Mouse (Mus musculus) hindbrain, embryonic 11.5 days (tissue): ENCODE measurements around the gene Snu13. TPM values are rescaled to one million over a fixed set of nuclear protein-coding genes. Genes with fewer than 3 reads are reported as not detected.

Experiments used
- ATAC-seq: fragments of 200-750 bp; cut with Nextera tagmentation; 2 replicates; pipeline ENCODE4 v1.8.0; 2017; ENCODE audit warnings: mild to moderate bottlenecking, moderate TSS enrichment, moderate library complexity; ENCODE audit not compliant: low FRiP score
- DNase-seq: peaks from one replicate; pipeline ENCODE4 v3.0.0-alpha.2; 2015; ENCODE audit warnings: low spot score
- H3K27ac ChIP-seq: fragments of 300-500 bp; sonication (generic); 2 replicates; pipeline ENCODE4 v1.5.1; 2014; ENCODE audit warnings: mild to moderate bottlenecking, low read depth, low read length
- H3K27me3 ChIP-seq: fragments of 300-500 bp; sonication (generic); 2 replicates; pipeline ENCODE4 v1.6.1; 2014; ENCODE audit warnings: mild to moderate bottlenecking, low read length, moderate library complexity, mixed read lengths; ENCODE audit not compliant: control insufficient read depth, insufficient read depth
- H3K36me3 ChIP-seq: fragments of 300-500 bp; sonication (generic); 2 replicates; pipeline ENCODE4 v1.6.1; 2014; ENCODE audit warnings: mild to moderate bottlenecking, low read length, moderate library complexity, mixed read lengths; ENCODE audit not compliant: control insufficient read depth, insufficient read depth
- H3K4me1 ChIP-seq: fragments of 300-500 bp; sonication (generic); replicated peaks from 2 replicates; pipeline ENCODE4 v1.6.1; 2014; ENCODE audit warnings: low read length, mixed read lengths; ENCODE audit not compliant: control insufficient read depth, insufficient read depth
- H3K4me2 ChIP-seq: fragments of 300-500 bp; sonication (generic); replicated peaks from 2 replicates; pipeline ENCODE4 v1.6.1; 2014; ENCODE audit warnings: mild to moderate bottlenecking, low read depth, low read length
- H3K4me3 ChIP-seq: fragments of 300-500 bp; sonication (generic); 2 replicates; pipeline ENCODE4 v1.5.1; 2014; ENCODE audit warnings: low read depth, low read length
- H3K9ac ChIP-seq: fragments of 300-500 bp; sonication (generic); 2 replicates; pipeline ENCODE4 v1.6.1; 2014; ENCODE audit warnings: low read depth, low read length
- H3K9me3 ChIP-seq: fragments of 300-500 bp; sonication (generic); 2 replicates; pipeline ENCODE4 v1.6.1; 2016; ENCODE audit warnings: low read length; ENCODE audit not compliant: control insufficient read depth
- WGBS: fragments of 180-500 bp; shearing (Covaris S2); extraction: QIAGEN DNeasy Blood & Tissue Kit; methylation state at CpG from one replicate; pipeline ENCODE4 v1.1.7; 2014; 5-methylcytosine and 5-hydroxymethylcytosine counted together
- polyA plus RNA-seq: library from polyadenylated mRNA; unstranded; fragments of >200 nt; fragmentation: Nextera tagmentation; extraction: Ambion mirVana; gene quantifications from 2 replicates; pipeline ENCODE4 v1.2.1, GENCODE M21; 2014

The Snu13 gene
- 262 and 282 TPM in 2 replicates for polyA plus RNA-seq

DNA sequence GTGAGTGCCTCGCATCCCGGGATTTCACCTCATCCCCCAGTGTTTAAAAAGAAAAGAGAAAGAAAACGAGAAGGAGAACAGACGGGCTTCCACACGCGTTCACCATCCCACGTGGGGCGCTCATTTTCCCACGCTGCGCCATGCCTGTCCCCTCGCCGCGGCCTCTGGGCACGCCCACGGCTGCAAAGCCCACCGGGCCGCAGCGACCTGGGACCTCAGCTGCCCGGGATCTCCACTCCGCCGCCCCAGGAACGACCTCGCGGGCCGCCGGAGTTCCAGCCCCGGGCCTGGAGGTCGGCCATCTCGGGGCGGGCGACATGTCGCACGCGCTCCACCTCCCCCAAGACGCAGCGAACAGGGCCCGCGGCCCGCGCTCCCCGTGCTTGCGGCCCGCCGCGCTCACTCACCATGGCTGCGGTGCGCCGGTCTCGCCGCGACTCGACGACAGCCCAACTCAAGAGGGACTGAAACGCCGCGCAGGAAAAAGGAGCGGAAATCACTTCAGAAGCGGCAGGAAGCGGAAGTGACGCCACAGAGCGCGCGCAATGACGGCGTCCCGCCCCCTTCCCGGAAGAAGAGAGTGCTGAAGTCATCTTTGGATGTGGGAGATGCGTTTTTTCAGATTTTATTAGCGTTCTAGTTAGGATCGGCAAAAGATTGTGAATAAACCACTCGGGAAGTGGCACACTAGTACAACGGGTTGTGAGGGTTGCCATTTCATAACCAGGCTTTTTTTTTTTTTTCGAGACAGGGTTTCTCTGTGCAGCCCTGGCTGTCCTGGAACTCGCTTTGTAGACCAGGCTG lies at the start of gene Snu13:
Gene Snu13, minus strand, starts transcription at position 519 of the 804 bp plus-strand sequence.
- Histone ChIP-seq H3K9ac (peak within 1 kb of the TSS; percentile 83), H3K9me3 (no peaks in the 10 kb centered on the region), H3K4me3 (peak within 1 kb of the TSS; percentile 84), H3K36me3 (0 out of 2 replicates have a peak, but pooled peaks cover 2% of the 10 kb centered on the region), H3K4me1 (peaks cover 6% of the 10 kb centered on the region; the same call in 1 of the 2 replicates), H3K4me2 (peak within 1 kb of the TSS; percentile 84), H3K27me3 (no peaks in the 10 kb centered on the region), H3K27ac (peak within 1 kb of the TSS; percentile 34; the same call in 1 of the 2 replicates)
- peak; percentile 82 for ATAC-seq
- peak; percentile 95 for DNase-seq
- WGBS = under 1% methylated on average over 70 of the region's 74 CpGs

DNA sequence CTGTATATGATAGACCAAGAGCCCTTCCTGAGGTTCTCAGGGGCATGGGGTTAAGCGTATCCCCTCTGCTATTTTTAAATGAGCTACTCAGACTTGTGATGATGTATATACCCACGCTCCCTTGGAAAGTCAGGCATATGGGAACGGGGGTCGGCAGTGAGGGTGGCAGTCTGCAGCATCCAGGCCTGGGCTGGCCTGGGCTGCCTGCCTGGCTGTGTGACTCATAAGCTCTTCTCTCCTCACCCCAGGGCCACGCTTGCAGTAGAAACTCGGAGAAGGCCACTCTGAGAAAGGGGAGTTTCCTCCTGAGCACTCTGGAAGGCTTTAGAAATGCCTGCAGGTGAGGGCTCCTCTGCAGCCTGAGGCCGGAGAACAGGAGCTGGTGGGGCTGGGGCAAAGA lies 43.7 kb upstream of the Snu13 start:
- Histone ChIP-seq H3K9me3 (no peaks in the 10 kb centered on the region), H3K9ac (no peak overlapping the region), H3K36me3 (no peaks in the 10 kb centered on the region), H3K4me1 (no peaks in the 10 kb centered on the region), H3K27ac (no peak overlapping the region), H3K4me3 (no peak overlapping the region), H3K27me3 (no peaks in the 10 kb centered on the region), H3K4me2 (no peak overlapping the region)
- no peak for DNase-seq
- ATAC-seq = no peak
- 71% methylated on average over 7 of the region's 7 CpGs for WGBS

DNA sequence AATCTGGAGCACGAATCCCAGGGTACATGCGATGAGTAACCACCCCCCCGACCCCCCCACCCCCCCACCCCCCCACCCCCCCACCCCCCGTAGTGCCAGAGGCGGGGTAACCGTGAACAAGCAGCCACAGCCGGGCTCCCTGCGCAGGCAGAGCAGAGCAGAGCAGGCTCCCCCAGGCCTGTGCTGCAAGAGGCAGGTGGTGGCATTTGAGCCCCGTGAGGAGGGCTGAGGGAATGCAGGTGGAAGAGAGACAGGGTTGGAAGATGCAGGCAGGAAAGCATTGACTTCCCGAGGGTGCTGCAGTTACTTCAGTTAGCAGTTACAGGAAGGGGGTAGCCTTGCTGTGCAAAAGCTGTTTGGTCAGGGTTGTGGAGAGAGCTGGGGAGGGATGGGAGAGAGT lies 39.9 kb upstream of the Snu13 start:
- 22% methylated on average over 8 of the region's 10 CpGs for WGBS
- H3K9me3 ChIP-seq = no peaks in the 10 kb centered on the region
- ATAC-seq (no peak), DNase-seq (peak; percentile 17)
- no peak overlapping the region for H3K4me3 ChIP-seq
- H3K4me1 ChIP-seq = no peaks in the 10 kb centered on the region
- no peak overlapping the region for H3K9ac ChIP-seq
- H3K4me2 ChIP-seq = no peak overlapping the region
- no peaks in the 10 kb centered on the region for H3K27me3 ChIP-seq
- H3K27ac ChIP-seq = no peak overlapping the region
- no peaks in the 10 kb centered on the region for H3K36me3 ChIP-seq

DNA sequence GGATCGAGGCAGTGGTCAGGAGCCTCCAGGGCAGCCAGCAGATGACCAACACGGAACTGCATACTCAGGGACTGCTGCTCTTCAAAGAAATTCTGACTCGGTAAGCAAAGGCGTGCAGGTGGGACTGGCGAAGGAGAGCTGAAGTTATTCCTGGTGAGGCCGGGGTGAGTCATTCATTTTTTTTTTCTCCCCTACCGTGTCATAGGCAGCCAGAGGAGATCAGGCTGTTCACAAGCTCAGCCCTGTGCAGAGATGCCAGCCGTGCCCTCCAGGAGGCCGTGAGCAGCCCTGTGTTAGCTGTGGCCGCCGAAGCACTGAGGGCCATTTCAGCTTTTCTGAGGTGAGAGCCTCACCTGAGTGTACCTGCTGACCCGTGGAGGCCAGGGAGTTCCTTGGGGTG lies 38.7 kb upstream of the Snu13 start:
- no peak for ATAC-seq

DNA sequence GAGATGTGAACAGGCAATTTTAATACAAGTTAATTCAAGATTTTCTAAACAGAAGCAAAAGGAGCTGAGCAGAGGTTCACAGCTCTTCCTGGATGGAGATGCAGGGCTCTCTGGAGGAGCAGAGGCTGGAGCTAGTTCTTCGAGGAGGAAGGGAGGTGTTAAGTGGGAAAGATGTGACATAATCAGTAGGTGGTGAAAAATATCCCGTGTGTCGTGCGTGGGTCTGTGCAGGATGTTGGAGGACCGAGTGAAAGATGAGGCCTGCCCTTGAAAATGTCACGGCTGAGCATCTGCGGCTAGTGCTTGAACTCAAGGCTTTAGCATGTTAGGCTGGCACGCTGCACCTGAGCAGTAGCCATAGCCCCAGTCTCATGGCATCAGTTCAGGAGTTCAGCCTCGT lies 38.2 kb upstream of the Snu13 start:
- ATAC-seq = no peak
- DNase-seq = no peak
- Histone ChIP-seq H3K27me3 (no peaks in the 10 kb centered on the region), H3K4me1 (no peaks in the 10 kb centered on the region), H3K4me2 (no peak overlapping the region), H3K36me3 (no peaks in the 10 kb centered on the region), H3K27ac (no peak overlapping the region), H3K9ac (no peak overlapping the region), H3K9me3 (no peaks in the 10 kb centered on the region), H3K4me3 (no peak overlapping the region)
- WGBS = 86% methylated on average over 9 of the region's 9 CpGs

More for the DNA sequence above, 38.7 kb upstream of the Snu13 start:
- no peaks in the 10 kb centered on the region for H3K36me3 ChIP-seq
- H3K4me2 ChIP-seq = no peak overlapping the region
- no peak overlapping the region for H3K9ac ChIP-seq
- H3K9me3 ChIP-seq = no peaks in the 10 kb centered on the region
- no peaks in the 10 kb centered on the region for H3K4me1 ChIP-seq
- no peaks in the 10 kb centered on the region for H3K27me3 ChIP-seq
- H3K27ac ChIP-seq = no peak overlapping the region
- no peak for DNase-seq
- WGBS = 87% methylated on average over 12 of the region's 12 CpGs
- no peak overlapping the region for H3K4me3 ChIP-seq

DNA sequence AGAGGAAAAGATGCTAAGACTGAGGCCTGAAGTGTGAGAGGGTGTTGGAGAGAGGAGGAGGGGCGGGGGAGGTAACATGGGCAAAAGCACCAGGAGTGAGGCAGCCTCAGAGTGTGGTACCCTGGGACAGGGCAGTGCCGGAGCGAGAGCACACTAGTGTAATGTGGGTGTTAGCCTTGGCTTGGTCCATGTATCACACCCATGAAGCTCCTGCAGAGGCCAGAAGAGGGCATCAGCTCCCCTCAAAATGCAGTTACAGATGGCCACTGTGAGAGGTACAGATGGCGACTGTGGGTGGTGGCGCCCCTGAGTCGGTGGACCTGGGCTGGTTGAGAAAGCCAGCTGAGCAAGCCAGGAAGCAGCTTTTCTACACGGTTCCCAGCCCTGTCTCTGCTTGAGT lies 33.8 kb upstream of the Snu13 start:
- Histone ChIP-seq H3K9me3 (no peaks in the 10 kb centered on the region), H3K36me3 (no peaks in the 10 kb centered on the region), H3K4me2 (no peak overlapping the region), H3K27me3 (no peaks in the 10 kb centered on the region), H3K4me3 (no peak overlapping the region), H3K27ac (no peak overlapping the region), H3K4me1 (no peaks in the 10 kb centered on the region), H3K9ac (no peak overlapping the region)
- DNase-seq = peak; percentile 58
- 34% methylated on average over 7 of the region's 7 CpGs for WGBS
- ATAC-seq = peak; percentile 49; the same call in 1 of the 2 replicates

DNA sequence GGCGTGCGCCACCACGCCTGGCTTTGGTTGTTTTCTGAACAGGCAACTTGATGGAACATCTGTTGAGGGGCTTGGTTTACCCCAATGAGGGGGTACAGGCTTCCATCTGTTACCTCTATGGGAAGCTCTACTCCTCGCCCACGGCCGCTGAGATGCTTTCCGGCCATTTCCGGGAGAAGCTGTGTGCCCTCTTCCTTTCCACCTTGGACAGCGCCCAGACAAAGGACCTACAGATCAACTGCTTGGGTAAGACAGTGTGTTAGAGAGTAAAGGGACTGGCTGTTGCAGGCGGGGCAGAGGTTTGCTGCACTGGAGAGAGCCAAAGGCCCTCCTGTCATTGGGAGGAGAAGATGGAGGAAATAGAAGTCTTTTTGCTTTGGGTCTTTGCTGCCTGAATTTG lies 32.5 kb upstream of the Snu13 start:
- H3K4me1 ChIP-seq = no peaks in the 10 kb centered on the region

DNA sequence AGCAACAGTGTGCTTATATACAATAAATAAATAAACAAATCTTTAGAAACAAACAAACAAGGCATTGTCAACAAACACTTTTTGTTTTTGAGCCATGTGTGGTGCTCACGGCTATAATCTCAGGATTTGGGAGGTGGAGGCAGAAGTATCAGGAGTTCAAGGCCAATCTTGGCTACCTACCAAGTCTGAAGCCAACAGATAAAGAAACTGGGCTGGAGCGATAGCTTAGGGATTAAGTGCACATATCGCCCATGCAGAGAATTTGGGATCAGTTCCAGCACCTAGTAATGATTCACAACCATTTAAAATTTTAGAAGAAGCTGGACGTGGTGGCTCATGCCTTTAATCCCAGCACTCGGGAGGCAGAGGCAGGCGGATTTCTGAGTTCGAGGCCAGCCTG lies 26.1 kb upstream of the Snu13 start:
- Histone ChIP-seq H3K36me3 (no peaks in the 10 kb centered on the region), H3K4me1 (no peaks in the 10 kb centered on the region), H3K27ac (no peak overlapping the region), H3K4me3 (no peak overlapping the region), H3K4me2 (no peak overlapping the region), H3K27me3 (peaks cover 15% of the 10 kb centered on the region), H3K9me3 (no peaks in the 10 kb centered on the region), H3K9ac (no peak overlapping the region)
- WGBS = 90% methylated on average over 7 of the region's 7 CpGs
- DNase-seq (no peak), ATAC-seq (no peak)

More for the DNA sequence above, 32.5 kb upstream of the Snu13 start:
- Histone ChIP-seq H3K4me2 (no peak overlapping the region), H3K27me3 (no peaks in the 10 kb centered on the region), H3K36me3 (no peaks in the 10 kb centered on the region), H3K9ac (no peak overlapping the region), H3K27ac (no peak overlapping the region), H3K9me3 (no peaks in the 10 kb centered on the region), H3K4me3 (no peak overlapping the region)
- ATAC-seq (no peak), DNase-seq (no peak)
- 65% methylated on average over 10 of the region's 10 CpGs for WGBS
